Mouse (Mus musculus): ENCODE measurements around the gene Abcc8.

GRCm38 (mm10) chr7:46218415-46218814 is 38.6 kb upstream of the Abcc8 start:
- TF ChIP-seq ZNF384 (IDR thresholded peaks at IDR 0.05; ENCODE audit: low read depth, low read length) (no peak), ZC3H11A (IDR thresholded peaks at IDR 0.05; ENCODE audit: borderline replicate concordance, low read depth, low read length) (no peak)
